In genomic region chr16:91921340-91921739, GRCm38 (mm10) we compare ENCODE assay signal across 27 mouse cellular contexts.
DNase-seq lines count a peak whose midpoint lies in the region; ATAC-seq and TF ChIP-seq lines count a peak whose summit lies in the region.
"Had no signal": no experiment of that assay in that cellular context is flagged by ENCODE, and none has a peak within 500 bp of the region (broad histone marks: within the 10 kb centered on the region; RNA-seq: fewer than 3 reads in every experiment).

No protein-coding gene starts in this region.

- no peak overlapping the region for H3K4me3 ChIP-seq in kidney, adult 2 months (ENCODE audit: insufficient read depth, low read depth, low read length)
- H3K4me3 ChIP-seq in intestine, embryonic 15.5 days (replicated peaks), result no peak overlapping the region
- no peak overlapping the region for H3K4me3 ChIP-seq in intestine, postnatal 0 days (ENCODE audit: low read depth, low read length)
- H3K4me3 ChIP-seq: embryonic facial prominence, embryonic 13.5 days; embryonic facial prominence, embryonic 15.5 days; erythroblast, embryonic 14.5 days; forebrain, embryonic 10.5 days; forebrain, embryonic 12.5 days had no signal

- peak; percentile 27 for DNase-seq in kidney, adult 2 months
- DNase-seq in kidney, adult 9 months, result no peak
- no peak for DNase-seq in right cerebral cortex, adult 2 months (ENCODE audit: low spot score in 2 of 2)
- no peak for DNase-seq in layer of hippocampus, postnatal 14 days (ENCODE audit: low spot score in 2 of 2)
- DNase-seq: adrenal gland, adult 2 months; adrenal gland, postnatal 10 days; adrenal gland, postnatal 25 days; B cell, adult 2 months; cerebellum, adult 11 months; cerebellum, adult 18-20 months; cerebellum, adult 8-10 months; cerebellum, adult 9-11 months; cerebellum, postnatal 14 days; cerebellum, postnatal 36 days; embryo, embryonic 11 days had no signal

- peaks cover 5% of the 10 kb centered on the region for H3K36me3 ChIP-seq in kidney, adult 2 months (ENCODE audit: control insufficient read depth, insufficient read depth, low read length)
- H3K36me3 ChIP-seq in intestine, embryonic 15.5 days, result peaks cover 26% of the 10 kb centered on the region
- H3K36me3 ChIP-seq in intestine, postnatal 0 days (ENCODE audit: control insufficient read depth, insufficient read depth), result peaks cover 34% of the 10 kb centered on the region

- H3K9ac ChIP-seq in intestine, embryonic 15.5 days, result no peak overlapping the region
- no peak overlapping the region for H3K9ac ChIP-seq in intestine, postnatal 0 days (ENCODE audit: low read depth, low read length)
- H3K9ac ChIP-seq: embryonic facial prominence, embryonic 13.5 days; embryonic facial prominence, embryonic 15.5 days; forebrain, embryonic 12.5 days had no signal

- peak; percentile 59 for ATAC-seq in intestine, embryonic 15.5 days
- peak; percentile 69 for ATAC-seq in intestine, postnatal 0 days
- ATAC-seq: CD4-positive, CD25-positive, alpha-beta regulatory T cell, adult 4 months; forebrain, embryonic 14.5 days; forebrain, embryonic 16.5 days had no signal

- no peak overlapping the region for H3K27ac ChIP-seq in kidney, adult 2 months (ENCODE audit: insufficient read depth, low read depth, low read length)
- no peak overlapping the region for H3K27ac ChIP-seq in intestine, embryonic 15.5 days
- peak overlapping the region; percentile 60 for H3K27ac ChIP-seq in intestine, postnatal 0 days (ENCODE audit: low read depth, low read length)
- H3K27ac ChIP-seq: embryonic facial prominence, embryonic 13.5 days; embryonic facial prominence, embryonic 15.5 days; forebrain, embryonic 10.5 days; forebrain, embryonic 12.5 days had no signal

- 68% methylated on average over 11 of the region's 11 CpGs for WGBS in kidney, adult 2 months
- WGBS in intestine, embryonic 15.5 days, result 84% methylated on average over 11 of the region's 11 CpGs
- WGBS in intestine, postnatal 0 days, result 60% methylated on average over 11 of the region's 11 CpGs

- no peak for TF ChIP-seq CTCF in kidney, adult 2 months (conservative IDR thresholded peaks at IDR 0.05; ENCODE audit: insufficient read depth, insufficient read length, low read depth, low read length)
- no peak for TF ChIP-seq CTCF in intestine, postnatal 0 days (IDR thresholded peaks at IDR 0.05; ENCODE audit: low read depth)

- H3K4me1 ChIP-seq in kidney, adult 2 months (ENCODE audit: control insufficient read depth, insufficient read depth, low read length), result no peaks in the 10 kb centered on the region
- peaks cover 6% of the 10 kb centered on the region; the same call in 1 of the 2 replicates for H3K4me1 ChIP-seq in intestine, embryonic 15.5 days (replicated peaks)
- H3K4me1 ChIP-seq in intestine, postnatal 0 days (replicated peaks; ENCODE audit: control insufficient read depth, insufficient read depth, low read length), result peaks cover 6% of the 10 kb centered on the region; the same call in 1 of the 2 replicates

- H3K4me2 ChIP-seq in intestine, embryonic 15.5 days (replicated peaks), result no peak overlapping the region
- no peak overlapping the region for H3K4me2 ChIP-seq in intestine, postnatal 0 days (replicated peaks; ENCODE audit: low read depth)
- H3K4me2 ChIP-seq: embryonic facial prominence, embryonic 13.5 days; embryonic facial prominence, embryonic 15.5 days; forebrain, embryonic 12.5 days had no signal

- TF ChIP-seq POLR2A in kidney, adult 2 months (IDR thresholded peaks at IDR 0.05; ENCODE audit: low read depth, low read length), result no peak

- H3K27me3 ChIP-seq in kidney, adult 2 months (replicated peaks; ENCODE audit: control insufficient read depth, insufficient read depth, low read length), result no peaks in the 10 kb centered on the region
- no peaks in the 10 kb centered on the region for H3K27me3 ChIP-seq in intestine, embryonic 15.5 days (replicated peaks)
- no peaks in the 10 kb centered on the region for H3K27me3 ChIP-seq in intestine, postnatal 0 days (replicated peaks; ENCODE audit: control insufficient read depth, insufficient read depth, low read length)
- H3K27me3 ChIP-seq: CH12.LX; embryonic facial prominence, embryonic 13.5 days; embryonic facial prominence, embryonic 15.5 days; forebrain, embryonic 12.5 days had no signal

- no peaks in the 10 kb centered on the region for H3K9me3 ChIP-seq in intestine, embryonic 15.5 days
- H3K9me3 ChIP-seq in intestine, postnatal 0 days (ENCODE audit: control insufficient read depth), result no peaks in the 10 kb centered on the region
- H3K9me3 ChIP-seq: embryonic facial prominence, embryonic 13.5 days; embryonic facial prominence, embryonic 15.5 days; forebrain, embryonic 10.5 days; forebrain, embryonic 12.5 days; G1E had no signal
